Mouse (Mus musculus) spleen, adult 2 months (tissue): ENCODE results near the gene Fam234b. TPM values are rescaled to one million over a fixed set of nuclear protein-coding genes. Genes with fewer than 3 reads are reported as not detected.
A peak's percentile ranks its signal among the peaks of the same experiment; 100 is the strongest.

Experiments used
- DNase-seq, 2 experiments: peaks; one replicate each; pipeline versions ENCODE4 v3.0.0 to v3.0.0-alpha.2; 2012 to 2021; ENCODE audit warnings: low spot score in 2 of 2, low read depth in 1 of 2
- H3K27ac ChIP-seq: fragments of 200-500 bp; 2 replicates; pipeline ENCODE4 v1.5.1; 2012; ENCODE audit warnings: low read length, inconsistent platforms; ENCODE audit not compliant: insufficient read depth
- H3K27me3 ChIP-seq: fragments of 200-500 bp; 2 replicates; pipeline ENCODE4 v1.6.1; 2012; ENCODE audit warnings: mild to moderate bottlenecking, moderate library complexity, low read length, inconsistent platforms; ENCODE audit not compliant: control insufficient read depth, insufficient read depth
- H3K36me3 ChIP-seq: fragments of 200-500 bp; 2 replicates; pipeline ENCODE4 v1.6.1; 2012; ENCODE audit warnings: mild to moderate bottlenecking, low read length, inconsistent platforms; ENCODE audit not compliant: control insufficient read depth, insufficient read depth
- H3K4me1 ChIP-seq: fragments of 200-500 bp; 2 replicates; pipeline ENCODE4 v1.6.1; 2011; ENCODE audit warnings: inconsistent platforms; ENCODE audit not compliant: control insufficient read depth, insufficient read depth, insufficient read length
- H3K4me3 ChIP-seq: fragments of 200-500 bp; 2 replicates; pipeline ENCODE4 v1.5.1; 2011; ENCODE audit warnings: mild to moderate bottlenecking, inconsistent platforms; ENCODE audit not compliant: insufficient read depth, insufficient read length; ENCODE audit errors: extremely low read depth
- CTCF ChIP-seq: fragments of 200-500 bp; IDR thresholded peaks from 2 replicates; pipeline ENCODE4 v1.5.1; 2011; ENCODE audit warnings: mild to moderate bottlenecking, inconsistent platforms; ENCODE audit not compliant: insufficient read depth, insufficient read length, insufficient replicate concordance; ENCODE audit errors: extremely low read depth
- POLR2A ChIP-seq: fragments of 200-500 bp; IDR thresholded peaks from 2 replicates; pipeline ENCODE4 v1.6.1; 2011; ENCODE audit warnings: low read depth, low read length, inconsistent platforms
- whole genome bisulfite sequencing: fragments of 180-500 bp; shearing (Covaris S2); methylation state at CpG from one replicate; pipeline ENCODE4 v1.1.7; 2018; 5-methylcytosine and 5-hydroxymethylcytosine counted together
- polyA plus RNA-seq: library from polyadenylated mRNA; depleted of rRNA; stranded (reverse); fragments of >200 nt; gene quantifications from 2 replicates; pipeline ENCODE4 v1.2.3, GENCODE M21; 2012

The Fam234b gene
- polyA plus RNA-seq, 1 experiment: 16.3 TPM

- WGBS: 90% methylated on average over 4 of the region's 4 CpGs
- no peak overlapping the region for H3K4me3 ChIP-seq
- H3K4me1 ChIP-seq: no peaks in the 10 kb centered on the region
- no peaks in the 10 kb centered on the region for H3K36me3 ChIP-seq
- no peaks in the 10 kb centered on the region for H3K27me3 ChIP-seq
- no peak for DNase-seq
- TF ChIP-seq CTCF (no peak), POLR2A (no peak)
- no peak overlapping the region for H3K27ac ChIP-seq
These were observed 40.3 kb upstream of the Fam234b start for GRCm38 (mm10) chr6:135157496-135157895.

- 91% methylated on average over 4 of the region's 4 CpGs for WGBS
- TF ChIP-seq POLR2A: no peak
- TF ChIP-seq CTCF: no peak
- Histone ChIP-seq H3K4me3 (no peak overlapping the region), H3K27me3 (no peaks in the 10 kb centered on the region), H3K36me3 (no peaks in the 10 kb centered on the region), H3K4me1 (no peaks in the 10 kb centered on the region), H3K27ac (no peak overlapping the region)
- no peak for DNase-seq
These were observed 39.3 kb upstream of the Fam234b start for GRCm38 (mm10) chr6:135158509-135158908.

GRCm38 (mm10) chr6:135161356-135161755 lies 36.4 kb upstream of the Fam234b start:
- no peak overlapping the region for H3K27ac ChIP-seq
- TF ChIP-seq POLR2A: no peak
- TF ChIP-seq CTCF: no peak
- H3K4me1 ChIP-seq: no peaks in the 10 kb centered on the region
- no peaks in the 10 kb centered on the region for H3K36me3 ChIP-seq
- no peak for DNase-seq
- H3K4me3 ChIP-seq: no peak overlapping the region
- H3K27me3 ChIP-seq: no peaks in the 10 kb centered on the region
- WGBS: 49% methylated on average over 4 of the region's 4 CpGs

GRCm38 (mm10) chr6:135162311-135162710 lies 35.5 kb upstream of the Fam234b start:
- H3K36me3 ChIP-seq: no peaks in the 10 kb centered on the region
- H3K27ac ChIP-seq: no peak overlapping the region
- no peaks in the 10 kb centered on the region for H3K27me3 ChIP-seq
- H3K4me3 ChIP-seq: no peak overlapping the region
- TF ChIP-seq CTCF (no peak), POLR2A (no peak)
- H3K4me1 ChIP-seq: no peaks in the 10 kb centered on the region
- DNase-seq: no peak
- WGBS: 89% methylated on average over 3 of the region's 3 CpGs

GRCm38 (mm10) chr6:135162861-135163260 lies 34.9 kb upstream of the Fam234b start:
- WGBS: 52% methylated on average over 4 of the region's 4 CpGs
- Histone ChIP-seq H3K4me3 (no peak overlapping the region), H3K36me3 (no peaks in the 10 kb centered on the region), H3K4me1 (no peaks in the 10 kb centered on the region), H3K27me3 (no peaks in the 10 kb centered on the region), H3K27ac (peak overlapping the region; percentile 5; the same call in 1 of the 2 replicates)
- DNase-seq: no peak
- no peak for TF ChIP-seq CTCF
- TF ChIP-seq POLR2A: no peak

GRCm38 (mm10) chr6:135165191-135165590 lies 32.6 kb upstream of the Fam234b start:
- no peak overlapping the region for H3K4me3 ChIP-seq
- WGBS: 80% methylated on average over 3 of the region's 3 CpGs
- H3K27me3 ChIP-seq: no peaks in the 10 kb centered on the region
- DNase-seq: no peak
- no peak overlapping the region for H3K27ac ChIP-seq
- no peaks in the 10 kb centered on the region for H3K36me3 ChIP-seq
- H3K4me1 ChIP-seq: peaks cover 4% of the 10 kb centered on the region; the same call in 1 of the 2 replicates
- TF ChIP-seq CTCF: no peak
- no peak for TF ChIP-seq POLR2A

- 84% methylated on average over 2 of the region's 2 CpGs for WGBS
- peaks cover 4% of the 10 kb centered on the region; the same call in 1 of the 2 replicates for H3K4me1 ChIP-seq
- no peak for DNase-seq
- no peaks in the 10 kb centered on the region for H3K27me3 ChIP-seq
- H3K36me3 ChIP-seq: no peaks in the 10 kb centered on the region
- no peak overlapping the region for H3K4me3 ChIP-seq
- TF ChIP-seq CTCF: no peak
- no peak overlapping the region for H3K27ac ChIP-seq
These were observed 32.1 kb upstream of the Fam234b start for GRCm38 (mm10) chr6:135165706-135166105.
